Mouse (Mus musculus): Measurements from ENCODE around the gene Mtmr2. TPM values are rescaled to one million over a fixed set of nuclear protein-coding genes. Genes with fewer than 3 reads are reported as not detected.

Mtmr2 gene
- 75.8 TPM for polyA plus RNA-seq (2014; fragmentation: Illumina TruSeq; extraction: RNeasy Lipid Tissue Mini Kit (QIAGEN cat#74804); ENCODE audit: low read depth, low replicate concordance)

GRCm38 (mm10) chr9:13748404-13748797, at the start of gene Mtmr2:
TSS of gene Mtmr2 (plus strand) at chr9:13748410.

GRCm38 (mm10) chr9:13826832-13827405, 78.7 kb downstream of the Mtmr2 start, which contains the start of gene Cep57:
TSS of gene Cep57 (minus strand) at chr9:13827107.

DNA sequence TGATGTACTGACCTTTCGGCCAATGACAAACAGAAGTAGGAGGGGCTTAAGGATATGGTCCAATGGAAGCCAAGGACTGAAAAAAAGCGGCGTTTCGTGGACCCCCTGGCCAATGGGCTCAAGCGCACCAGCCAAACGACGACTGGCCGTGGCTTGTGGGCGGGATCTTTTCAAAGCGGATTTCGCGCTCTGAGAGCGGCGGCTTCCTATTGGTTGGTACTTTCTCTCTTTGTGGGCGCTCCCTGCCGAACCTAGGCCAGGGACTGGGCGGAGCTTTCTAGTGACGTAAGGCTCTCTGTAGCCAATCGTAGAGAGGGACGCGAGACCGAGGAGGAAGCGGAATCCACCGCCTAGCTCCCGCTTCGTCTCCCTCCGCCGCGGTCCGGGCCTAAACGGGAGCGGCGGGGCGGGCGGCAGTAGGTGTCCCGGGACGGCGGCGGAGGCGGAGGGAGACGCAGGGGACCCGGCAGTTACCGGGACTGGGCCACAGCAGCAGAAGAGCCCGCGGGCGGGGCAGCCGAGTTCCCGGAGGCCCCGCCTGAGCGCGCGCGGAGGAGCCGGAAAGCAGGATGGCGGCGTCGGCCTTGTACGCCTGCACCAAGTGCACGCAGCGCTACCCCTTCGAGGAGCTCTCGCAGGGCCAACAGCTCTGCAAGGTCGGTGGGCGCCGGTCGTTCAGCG, 79.3 kb downstream of the Mtmr2 start, which contains the start of gene Fam76b:
Gene Fam76b, plus strand, starts transcription at position 311 of the 681 bp plus-strand sequence.

Other genes starting within 250 kb of the Mtmr2 start
- gene Cep57, start 78.7 kb downstream of the Mtmr2 start, polyA plus RNA-seq (2014; fragmentation: Illumina TruSeq; extraction: RNeasy Lipid Tissue Mini Kit (QIAGEN cat#74804); ENCODE audit: low read depth, low replicate concordance) = 72.1 TPM
- 160 TPM for gene Fam76b, start 79.3 kb downstream of the Mtmr2 start, polyA plus RNA-seq (2014; fragmentation: Illumina TruSeq; extraction: RNeasy Lipid Tissue Mini Kit (QIAGEN cat#74804); ENCODE audit: low read depth, low replicate concordance)

Measured in sigmoid colon, adult 10 weeks (tissue).